Mouse (Mus musculus) spleen, adult 2 months (tissue): ENCODE data around the gene Spns3. TPM values are rescaled to one million over a fixed set of nuclear protein-coding genes. Genes with fewer than 3 reads are reported as not detected.
"Not testable (repeated sequence)": the region's sequence is repeated elsewhere in the genome, so short reads cannot be mapped to it uniquely, and the experiment has no call there.

Experiments
- DNase-seq, 2 experiments: peaks; one replicate each; pipeline versions ENCODE4 v3.0.0 to v3.0.0-alpha.2; 2012 to 2021; ENCODE audit warnings: low spot score in 2 of 2, low read depth in 1 of 2
- H3K27ac ChIP-seq: fragments of 200-500 bp; 2 replicates; pipeline ENCODE4 v1.5.1; 2012; ENCODE audit warnings: low read length, inconsistent platforms; ENCODE audit not compliant: insufficient read depth
- H3K27me3 ChIP-seq: fragments of 200-500 bp; 2 replicates; pipeline ENCODE4 v1.6.1; 2012; ENCODE audit warnings: mild to moderate bottlenecking, moderate library complexity, low read length, inconsistent platforms; ENCODE audit not compliant: control insufficient read depth, insufficient read depth
- H3K36me3 ChIP-seq: fragments of 200-500 bp; 2 replicates; pipeline ENCODE4 v1.6.1; 2012; ENCODE audit warnings: mild to moderate bottlenecking, low read length, inconsistent platforms; ENCODE audit not compliant: control insufficient read depth, insufficient read depth
- H3K4me1 ChIP-seq: fragments of 200-500 bp; 2 replicates; pipeline ENCODE4 v1.6.1; 2011; ENCODE audit warnings: inconsistent platforms; ENCODE audit not compliant: control insufficient read depth, insufficient read depth, insufficient read length
- H3K4me3 ChIP-seq: fragments of 200-500 bp; 2 replicates; pipeline ENCODE4 v1.5.1; 2011; ENCODE audit warnings: mild to moderate bottlenecking, inconsistent platforms; ENCODE audit not compliant: insufficient read depth, insufficient read length; ENCODE audit errors: extremely low read depth
- CTCF ChIP-seq: fragments of 200-500 bp; IDR thresholded peaks from 2 replicates; pipeline ENCODE4 v1.5.1; 2011; ENCODE audit warnings: mild to moderate bottlenecking, inconsistent platforms; ENCODE audit not compliant: insufficient read depth, insufficient read length, insufficient replicate concordance; ENCODE audit errors: extremely low read depth
- POLR2A ChIP-seq: fragments of 200-500 bp; IDR thresholded peaks from 2 replicates; pipeline ENCODE4 v1.6.1; 2011; ENCODE audit warnings: low read depth, low read length, inconsistent platforms
- WGBS: fragments of 180-500 bp; shearing (Covaris S2); methylation state at CpG from one replicate; pipeline ENCODE4 v1.1.7; 2018; 5-methylcytosine and 5-hydroxymethylcytosine counted together
- polyA plus RNA-seq: library from polyadenylated mRNA; depleted of rRNA; stranded (reverse); fragments of >200 nt; gene quantifications from 2 replicates; pipeline ENCODE4 v1.2.3, GENCODE M21; 2012

Spns3 gene
- polyA plus RNA-seq, 1 experiment = 18.8 TPM

DNA sequence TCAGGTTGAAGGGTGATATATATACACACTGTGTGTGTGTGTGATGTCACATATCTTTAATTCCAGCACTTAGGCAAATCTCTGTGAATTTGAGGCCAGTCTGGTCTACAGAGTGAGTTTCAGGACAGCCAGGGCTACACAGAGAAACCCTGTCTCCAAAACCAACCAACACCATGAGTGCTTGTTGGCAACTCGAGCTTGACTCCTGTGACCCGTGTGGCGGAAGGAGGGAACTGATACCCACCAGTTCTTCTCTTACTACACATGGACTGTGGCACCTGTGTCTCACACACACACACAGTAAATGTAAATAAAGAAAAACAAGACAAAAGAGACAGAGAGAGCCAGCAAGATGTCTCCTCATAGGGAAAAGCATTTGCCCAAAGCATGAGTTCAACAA, 10.4 kb upstream of the Spns3 start:
- Histone ChIP-seq H3K4me3 (no peak overlapping the region), H3K27ac (0 out of 2 replicates have a peak overlapping the region, but pooled peaks have one; percentile 47), H3K4me1 (no peaks in the 10 kb centered on the region; the same call in 1 of the 2 replicates), H3K27me3 (no peaks in the 10 kb centered on the region), H3K36me3 (no peaks in the 10 kb centered on the region)
- TF ChIP-seq CTCF = peak; percentile 7; the same call in 1 of the 2 replicates
- no peak for TF ChIP-seq POLR2A
- DNase-seq = peak in 1 of 2 experiments; percentile 53
- WGBS = 33% methylated on average over 3 of the region's 3 CpGs

DNA sequence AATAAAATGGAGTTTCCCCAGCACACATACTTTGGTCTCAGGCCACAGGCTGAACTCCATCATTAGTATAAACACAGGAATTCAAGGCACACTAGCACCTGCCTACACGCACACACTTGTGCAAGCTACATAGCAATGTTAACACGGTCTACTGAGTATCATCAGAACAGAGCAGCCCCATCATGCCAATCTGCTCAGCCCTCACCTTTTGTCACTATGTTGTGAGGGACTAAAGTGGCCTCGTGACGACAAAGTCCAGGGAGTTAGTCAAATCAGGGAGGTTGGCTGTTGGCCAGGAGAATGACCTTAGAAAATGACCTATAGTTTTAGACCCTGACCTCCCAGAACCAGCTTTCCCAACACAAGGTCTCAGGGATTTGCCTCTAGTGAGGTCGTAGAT, 7.8 kb upstream of the Spns3 start:
- Histone ChIP-seq H3K27me3 (no peaks in the 10 kb centered on the region), H3K36me3 (no peaks in the 10 kb centered on the region), H3K4me1 (no peaks in the 10 kb centered on the region; the same call in 1 of the 2 replicates), H3K4me3 (no peak overlapping the region), H3K27ac (no peak overlapping the region)
- DNase-seq = no peak
- TF ChIP-seq CTCF (no peak), POLR2A (no peak)
- WGBS = 80% methylated on average over 5 of the region's 5 CpGs

DNA sequence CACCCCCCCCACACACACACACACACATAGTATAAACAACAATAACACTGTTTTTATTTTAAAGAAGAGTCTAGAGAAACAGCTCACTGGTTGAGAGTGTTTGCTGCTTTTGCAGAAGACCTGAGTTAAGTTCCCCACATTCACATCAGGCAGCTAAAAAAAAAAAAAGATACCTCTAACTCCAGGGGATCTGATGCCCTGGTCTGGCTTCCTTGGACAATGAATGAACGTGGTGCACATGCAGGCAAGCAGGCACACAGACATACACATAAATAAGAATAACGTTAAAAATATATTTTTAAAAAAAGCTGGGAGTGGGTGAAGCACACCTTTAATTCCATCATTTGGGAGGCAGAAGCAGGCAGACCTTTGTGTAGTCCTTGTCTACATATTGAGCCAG, 6.6 kb upstream of the Spns3 start:
- Histone ChIP-seq H3K27me3 (no peaks in the 10 kb centered on the region), H3K4me1 (no peaks in the 10 kb centered on the region; the same call in 1 of the 2 replicates), H3K27ac (no peak overlapping the region), H3K4me3 (no peak overlapping the region), H3K36me3 (no peaks in the 10 kb centered on the region)
- DNase-seq = no peak
- WGBS = 81% methylated on average over 2 of the region's 2 CpGs
- TF ChIP-seq CTCF = no peak
- TF ChIP-seq POLR2A = no peak

DNA sequence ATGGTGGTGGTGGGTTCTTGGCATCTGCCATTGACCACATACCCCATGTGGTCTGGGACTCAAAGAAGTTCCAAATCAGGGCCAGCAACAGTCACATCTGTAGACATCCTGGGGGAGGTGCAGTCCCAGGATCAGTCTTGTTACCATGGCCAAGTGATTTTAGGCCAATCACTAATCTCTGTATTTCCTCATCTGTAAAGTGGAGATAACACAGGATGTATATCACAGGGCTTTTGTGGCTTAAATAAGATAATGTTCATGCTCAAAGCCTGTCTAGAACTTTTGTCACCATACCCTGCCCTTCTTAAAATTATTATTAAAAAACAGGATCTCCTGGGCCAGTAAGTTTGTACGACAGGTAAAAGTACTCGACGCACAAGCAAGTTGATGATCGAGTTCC, 6.2 kb upstream of the Spns3 start:
- 86% methylated on average over 4 of the region's 4 CpGs for WGBS
- Histone ChIP-seq H3K27me3 (no peaks in the 10 kb centered on the region), H3K4me3 (no peak overlapping the region), H3K36me3 (no peaks in the 10 kb centered on the region), H3K27ac (no peak overlapping the region), H3K4me1 (peaks cover 4% of the 10 kb centered on the region; the same call in 1 of the 2 replicates)
- TF ChIP-seq CTCF (no peak), POLR2A (no peak)
- no peak for DNase-seq

DNA sequence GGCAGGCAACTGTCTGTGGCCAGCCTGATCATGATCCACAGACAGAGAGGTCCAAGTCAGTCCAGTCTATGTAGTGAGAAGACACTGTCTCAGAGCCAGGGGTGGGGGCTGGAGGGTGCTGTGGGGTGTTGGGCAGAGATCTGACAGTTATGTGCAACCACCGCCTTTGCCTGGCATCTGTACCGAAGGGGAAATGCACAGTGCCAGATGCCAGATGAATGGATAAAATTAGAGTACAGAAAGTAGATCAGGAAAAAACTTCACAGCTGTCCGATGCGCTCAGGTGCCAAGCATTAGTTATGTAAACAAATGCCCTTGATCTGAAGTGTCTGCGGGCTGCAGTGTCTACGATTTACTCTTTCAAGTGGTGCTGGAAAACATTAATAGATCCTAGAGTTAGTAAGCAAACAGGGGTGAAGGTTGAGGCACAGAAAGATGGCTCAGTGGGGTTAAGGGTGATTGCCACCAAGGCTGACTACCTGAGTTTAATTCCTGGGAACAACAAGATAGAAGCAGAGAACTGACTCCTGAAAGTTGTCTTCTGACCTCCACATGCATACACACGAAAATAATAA, 1.3 kb upstream of the Spns3 start:
- no peak for DNase-seq
- 0 out of 2 replicates have a peak overlapping the region, but pooled peaks have one; percentile 3 for H3K27ac ChIP-seq
- H3K4me1 ChIP-seq = peaks cover 20% of the 10 kb centered on the region; the same call in 1 of the 2 replicates
- TF ChIP-seq CTCF = no peak
- no peak for TF ChIP-seq POLR2A
- 24% methylated on average over 7 of the region's 7 CpGs for WGBS
- no peak overlapping the region for H3K4me3 ChIP-seq
- H3K36me3 ChIP-seq = no peaks in the 10 kb centered on the region
- H3K27me3 ChIP-seq = no peaks in the 10 kb centered on the region

DNA sequence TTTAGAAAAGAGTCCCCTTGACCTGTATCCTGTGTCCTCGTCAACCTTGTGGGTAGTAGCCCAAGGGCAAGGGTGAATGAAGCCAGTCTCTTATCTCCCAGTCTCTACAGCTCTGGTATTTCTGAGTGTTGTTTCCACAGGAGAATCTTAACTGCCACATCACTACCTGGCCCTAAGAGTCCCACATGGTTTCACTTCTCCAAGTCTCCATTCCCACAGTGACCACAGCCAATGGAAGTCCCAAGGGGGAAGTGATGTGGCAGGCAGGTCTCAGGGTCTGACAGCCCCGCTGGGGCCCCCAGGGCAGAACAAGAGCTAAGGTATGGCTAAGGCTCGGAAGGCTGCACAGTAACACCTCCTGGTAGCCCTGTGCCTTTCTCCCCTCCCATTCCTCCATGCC, 3.1 kb downstream of the Spns3 start:
- 20% methylated on average over 3 of the region's 3 CpGs for WGBS
- H3K27ac ChIP-seq = no peak overlapping the region
- TF ChIP-seq POLR2A (no peak), CTCF (no peak)
- no peaks in the 10 kb centered on the region for H3K27me3 ChIP-seq
- DNase-seq = no peak
- H3K4me3 ChIP-seq = no peak overlapping the region
- peaks cover 20% of the 10 kb centered on the region; the same call in 1 of the 2 replicates for H3K4me1 ChIP-seq
- H3K36me3 ChIP-seq = no peaks in the 10 kb centered on the region; the same call in 1 of the 2 replicates

DNA sequence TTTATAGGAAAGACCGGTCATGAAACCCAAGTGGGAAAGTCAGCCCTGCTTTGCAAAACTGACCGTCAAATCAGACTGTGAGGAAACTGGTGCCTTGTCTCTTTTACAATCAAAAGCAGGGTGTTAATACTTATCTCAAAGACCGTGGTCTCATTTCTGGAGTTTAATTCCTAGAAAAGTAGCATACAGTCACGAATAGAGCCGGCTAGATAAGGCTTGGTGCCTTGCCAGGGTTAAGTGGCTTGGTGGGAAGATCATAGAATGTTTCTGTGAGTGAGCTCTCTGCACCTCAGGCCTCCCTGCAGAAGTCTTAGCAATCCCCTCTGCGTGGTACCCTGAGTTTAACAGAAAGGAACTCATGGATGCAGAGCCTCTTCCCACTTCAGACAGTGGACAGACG, 5.6 kb downstream of the Spns3 start:
- H3K4me3 ChIP-seq = no peak overlapping the region
- DNase-seq = no peak
- H3K36me3 ChIP-seq = no peaks in the 10 kb centered on the region; the same call in 1 of the 2 replicates
- H3K4me1 ChIP-seq = peaks cover 9% of the 10 kb centered on the region; the same call in 1 of the 2 replicates
- 70% methylated on average over 7 of the region's 7 CpGs for WGBS
- H3K27me3 ChIP-seq = no peaks in the 10 kb centered on the region
- no peak overlapping the region for H3K27ac ChIP-seq
- TF ChIP-seq POLR2A = no peak

DNA sequence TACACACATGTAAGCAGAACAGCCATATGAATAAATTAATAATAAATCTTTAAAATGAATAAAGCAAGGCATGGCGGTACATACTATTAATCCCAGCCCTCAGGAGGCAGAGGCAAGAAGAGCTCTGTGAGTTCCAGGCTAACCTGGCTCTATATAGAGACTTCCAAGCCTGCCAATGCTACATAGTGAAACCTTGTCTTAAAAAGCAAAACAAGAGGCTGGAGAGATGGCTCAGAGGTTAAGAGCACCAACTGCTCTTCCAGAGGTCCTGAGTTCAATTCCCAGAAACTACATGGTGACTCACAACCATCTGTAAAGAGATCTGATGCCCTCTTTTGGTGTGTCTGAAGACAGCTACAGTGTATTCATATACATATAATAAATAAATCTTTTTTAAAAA, 6.6 kb downstream of the Spns3 start:
- not testable (repeated sequence) for H3K4me1 ChIP-seq, DNase-seq, H3K27ac ChIP-seq, H3K4me3 ChIP-seq, H3K36me3 ChIP-seq, H3K27me3 ChIP-seq
- WGBS = 89% methylated on average over 1 of the region's 1 CpGs
